16 mouse cellular contexts compared by ENCODE assay signal in the genomic region with DNA sequence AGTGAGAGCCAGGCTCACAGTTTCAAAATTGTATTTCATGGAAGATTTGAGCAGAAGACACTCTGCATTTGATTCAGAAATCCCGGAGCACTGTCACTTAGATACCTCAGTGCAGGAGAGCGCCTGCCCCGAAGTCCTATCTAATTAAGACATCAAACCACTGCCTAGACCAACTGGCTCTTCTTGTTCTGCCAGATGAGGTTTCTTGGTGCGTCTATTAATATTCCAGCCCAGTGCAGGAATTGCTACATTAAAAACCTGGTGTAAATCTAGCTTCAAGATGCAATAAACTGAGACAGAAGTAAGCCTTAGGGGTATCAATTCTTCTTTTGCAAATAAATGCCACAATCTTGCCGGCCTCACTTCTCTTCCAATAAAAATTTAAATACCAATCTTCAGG.
DNase-seq lines count a peak whose midpoint lies in the region; ATAC-seq and TF ChIP-seq lines count a peak whose summit lies in the region.
"Had no signal": no experiment of that assay in that cellular context is flagged by ENCODE, and none has a peak within 500 bp of the region (broad histone marks: within the 10 kb centered on the region; RNA-seq: fewer than 3 reads in every experiment).

No protein-coding gene starts in this region.

- DNase-seq in intestine, embryonic 14.5 days (ENCODE audit: low spot score) = peak; percentile 50
- DNase-seq in urinary bladder, postnatal 14 days (ENCODE audit: low spot score) = peak; percentile 60
- DNase-seq in urinary bladder, postnatal 10 days (ENCODE audit: low spot score) = no peak
- DNase-seq in ovary, postnatal 36 days (ENCODE audit: low spot score) = no peak
- DNase-seq: cerebellum, adult 11-12 months; heart, postnatal 10 days; kidney, adult 11 months; lung, adult 2 months; right cerebral cortex, adult 18-20 months; spleen, adult 18-20 months; thymus, postnatal 25 days had no signal

- H3K27me3 ChIP-seq in intestine, embryonic 14.5 days (replicated peaks; ENCODE audit: control insufficient read depth, insufficient read depth, low read length) = no peaks in the 10 kb centered on the region
- no peaks in the 10 kb centered on the region for H3K27me3 ChIP-seq in intestine, postnatal 0 days (replicated peaks; ENCODE audit: control insufficient read depth, insufficient read depth, low read length)
- H3K27me3 ChIP-seq in intestine, embryonic 15.5 days (replicated peaks) = no peaks in the 10 kb centered on the region
- H3K27me3 ChIP-seq in stomach, embryonic 16.5 days (ENCODE audit: control insufficient read depth, insufficient read depth, low read length) = no peaks in the 10 kb centered on the region
- H3K27me3 ChIP-seq: forebrain, embryonic 15.5 days had no signal

- H3K9me3 ChIP-seq in intestine, embryonic 14.5 days (ENCODE audit: control insufficient read depth, low read length) = 0 out of 2 replicates have a peak, but pooled peaks cover 3% of the 10 kb centered on the region
- no peaks in the 10 kb centered on the region for H3K9me3 ChIP-seq in intestine, postnatal 0 days (ENCODE audit: control insufficient read depth)
- no peaks in the 10 kb centered on the region for H3K9me3 ChIP-seq in intestine, embryonic 15.5 days
- no peaks in the 10 kb centered on the region for H3K9me3 ChIP-seq in stomach, embryonic 16.5 days (replicated peaks; ENCODE audit: control insufficient read depth, low read length)
- H3K9me3 ChIP-seq: forebrain, embryonic 15.5 days had no signal

- H3K4me3 ChIP-seq in intestine, embryonic 14.5 days (ENCODE audit: low read depth, low read length) = no peak overlapping the region
- no peak overlapping the region for H3K4me3 ChIP-seq in intestine, postnatal 0 days (ENCODE audit: low read depth, low read length)
- H3K4me3 ChIP-seq in intestine, embryonic 15.5 days (replicated peaks) = no peak overlapping the region
- no peak overlapping the region for H3K4me3 ChIP-seq in stomach, embryonic 16.5 days (replicated peaks; ENCODE audit: low read length)
- H3K4me3 ChIP-seq: forebrain, embryonic 15.5 days had no signal

- peak overlapping the region; percentile 59 for H3K27ac ChIP-seq in intestine, embryonic 14.5 days (ENCODE audit: low read depth)
- H3K27ac ChIP-seq in intestine, postnatal 0 days (ENCODE audit: low read depth, low read length) = no peak overlapping the region
- H3K27ac ChIP-seq in intestine, embryonic 15.5 days = no peak overlapping the region
- peak overlapping the region; percentile 66 for H3K27ac ChIP-seq in stomach, embryonic 16.5 days (ENCODE audit: low read length)
- H3K27ac ChIP-seq: forebrain, embryonic 15.5 days; macrophage had no signal

- no peak overlapping the region for H3K4me2 ChIP-seq in intestine, embryonic 14.5 days (ENCODE audit: low read length)
- no peak overlapping the region for H3K4me2 ChIP-seq in intestine, postnatal 0 days (replicated peaks; ENCODE audit: low read depth)
- H3K4me2 ChIP-seq in intestine, embryonic 15.5 days (replicated peaks) = no peak overlapping the region
- H3K4me2 ChIP-seq in stomach, embryonic 16.5 days (ENCODE audit: low read depth, low read length) = 0 out of 2 replicates have a peak overlapping the region, but pooled peaks have one; percentile 6
- H3K4me2 ChIP-seq: forebrain, embryonic 15.5 days had no signal

- H3K4me1 ChIP-seq in intestine, embryonic 14.5 days (replicated peaks; ENCODE audit: control insufficient read depth, insufficient read depth, low read length) = no peaks in the 10 kb centered on the region
- no peaks in the 10 kb centered on the region for H3K4me1 ChIP-seq in intestine, postnatal 0 days (replicated peaks; ENCODE audit: control insufficient read depth, insufficient read depth, low read length)
- H3K4me1 ChIP-seq in intestine, embryonic 15.5 days (replicated peaks) = no peaks in the 10 kb centered on the region
- H3K4me1 ChIP-seq in stomach, embryonic 16.5 days (ENCODE audit: control insufficient read depth, insufficient read depth, low read length) = no peaks in the 10 kb centered on the region; the same call in 1 of the 2 replicates

- no peaks in the 10 kb centered on the region for H3K36me3 ChIP-seq in intestine, embryonic 14.5 days (ENCODE audit: control insufficient read depth, insufficient read depth, low read length)
- no peaks in the 10 kb centered on the region for H3K36me3 ChIP-seq in intestine, postnatal 0 days (ENCODE audit: control insufficient read depth, insufficient read depth)
- no peaks in the 10 kb centered on the region for H3K36me3 ChIP-seq in intestine, embryonic 15.5 days
- no peaks in the 10 kb centered on the region for H3K36me3 ChIP-seq in stomach, embryonic 16.5 days (ENCODE audit: control insufficient read depth, insufficient read depth, low read length)

- H3K9ac ChIP-seq in intestine, embryonic 14.5 days (ENCODE audit: low read length) = no peak overlapping the region
- no peak overlapping the region for H3K9ac ChIP-seq in intestine, postnatal 0 days (ENCODE audit: low read depth, low read length)
- no peak overlapping the region for H3K9ac ChIP-seq in intestine, embryonic 15.5 days
- no peak overlapping the region for H3K9ac ChIP-seq in stomach, embryonic 16.5 days (ENCODE audit: low read length)
- H3K9ac ChIP-seq: forebrain, embryonic 15.5 days had no signal

- 62% methylated on average over 5 of the region's 5 CpGs for WGBS in intestine, embryonic 14.5 days
- 38% methylated on average over 5 of the region's 5 CpGs for WGBS in intestine, postnatal 0 days
- 63% methylated on average over 5 of the region's 5 CpGs for WGBS in intestine, embryonic 15.5 days
- WGBS in stomach, embryonic 16.5 days = 58% methylated on average over 5 of the region's 5 CpGs

- TF ChIP-seq CTCF in intestine, postnatal 0 days (IDR thresholded peaks at IDR 0.05; ENCODE audit: low read depth) = no peak

- no peak for ATAC-seq in intestine, embryonic 14.5 days (replicated peaks; ENCODE audit: low FRiP score, low TSS enrichment, low read depth)
- ATAC-seq in intestine, postnatal 0 days = no peak
- ATAC-seq in intestine, embryonic 15.5 days = peak; percentile 57; the same call in 1 of the 2 replicates
- no peak for ATAC-seq in stomach, embryonic 16.5 days (ENCODE audit: insufficient read depth, low FRiP score)
- ATAC-seq: forebrain, embryonic 15.5 days had no signal

Comparison
In these comparisons a context has a peak if more than half of its experiments do, and no peak if none do; other contexts are left out.
1. DNase-seq: peak in intestine, embryonic 14.5 days (single experiment) and urinary bladder, postnatal 14 days (single experiment); none in urinary bladder, postnatal 10 days (single experiment) and ovary, postnatal 36 days (single experiment).
2. H3K27ac ChIP-seq: peak in intestine, embryonic 14.5 days (single experiment) and stomach, embryonic 16.5 days (single experiment); none in intestine, postnatal 0 days (single experiment) and intestine, embryonic 15.5 days (single experiment).